Mouse (Mus musculus): ENCODE results near the gene Ccdc57.
A peak's percentile ranks its signal among the peaks of the same experiment; 100 is the strongest.
"Not testable (repeated sequence)": the region's sequence is repeated elsewhere in the genome, so short reads cannot be mapped to it uniquely, and the experiment has no call there.

The Ccdc57 gene

GRCm38 (mm10) chr11:120788460-120788859, 144.2 kb downstream of the Ccdc57 start:
- not testable (repeated sequence) for DNase-seq (ENCODE audit: low read depth, low spot score)

- no peak for DNase-seq (ENCODE audit: low read depth, low spot score)
These were observed 147.5 kb downstream of the Ccdc57 start for GRCm38 (mm10) chr11:120785145-120785544.

GRCm38 (mm10) chr11:120784064-120784791, 148.4 kb downstream of the Ccdc57 start, which contains the start of the genes Rfng and Gps1:
TSS of gene Rfng (minus strand) at chr11:120784207.
TSS of gene Gps1 (plus strand) at chr11:120784272.
- peak; percentile 86 for DNase-seq (ENCODE audit: low read depth, low spot score)

GRCm38 (mm10) chr11:120783426-120784063, 149.1 kb downstream of the Ccdc57 start:
- peak; percentile 53 for DNase-seq (ENCODE audit: low read depth, low spot score)

DNA sequence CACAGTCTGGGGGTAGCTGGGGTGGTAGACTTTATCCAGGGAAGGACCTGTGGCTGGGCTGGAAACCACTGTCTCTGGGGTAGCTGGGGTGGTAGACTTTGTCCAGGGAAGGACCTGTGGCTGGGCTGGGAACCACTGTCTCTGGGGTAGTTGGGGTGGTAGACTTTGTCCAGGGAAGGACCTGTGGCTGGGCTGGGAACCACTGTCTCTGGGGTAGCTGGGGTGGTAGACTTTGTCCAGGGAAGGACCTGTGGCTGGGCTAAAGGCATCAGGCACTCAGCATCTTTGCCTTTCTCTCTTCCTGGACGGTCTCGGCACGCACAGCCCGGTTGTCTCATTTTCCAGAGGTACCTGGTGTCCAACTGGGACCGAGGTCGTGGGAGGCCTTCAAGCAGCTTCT, 151.3 kb downstream of the Ccdc57 start:
- not testable (repeated sequence) for DNase-seq (ENCODE audit: low read depth, low spot score)

- DNase-seq (ENCODE audit: low read depth, low spot score): no peak
These were observed 152.8 kb downstream of the Ccdc57 start for GRCm38 (mm10) chr11:120779876-120780275.

DNA sequence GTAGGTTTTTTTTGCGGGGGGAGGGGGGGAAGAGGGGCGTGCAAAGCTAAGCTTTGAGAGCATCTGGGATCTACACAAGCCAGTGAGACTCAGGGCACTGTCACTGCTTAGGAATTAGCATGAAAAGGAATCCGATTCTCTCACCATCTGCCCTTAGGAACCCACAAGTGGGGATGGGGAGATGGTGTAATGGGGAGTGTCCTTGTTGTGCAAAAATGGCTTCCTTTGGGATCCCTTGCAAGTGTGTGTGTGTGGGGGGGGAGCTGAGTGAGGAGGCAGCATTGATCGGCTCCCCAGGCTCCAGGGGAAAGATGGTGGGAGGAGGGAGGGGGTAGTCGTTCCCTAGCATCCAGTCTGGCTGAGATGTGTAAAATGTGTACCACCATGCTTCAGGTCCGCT, 155.5 kb downstream of the Ccdc57 start:
- DNase-seq (ENCODE audit: low read depth, low spot score): no peak

Measured in brain, adult 2 months (tissue).